Mouse (Mus musculus): Measurements from ENCODE around the gene Stambpl1.

DNA sequence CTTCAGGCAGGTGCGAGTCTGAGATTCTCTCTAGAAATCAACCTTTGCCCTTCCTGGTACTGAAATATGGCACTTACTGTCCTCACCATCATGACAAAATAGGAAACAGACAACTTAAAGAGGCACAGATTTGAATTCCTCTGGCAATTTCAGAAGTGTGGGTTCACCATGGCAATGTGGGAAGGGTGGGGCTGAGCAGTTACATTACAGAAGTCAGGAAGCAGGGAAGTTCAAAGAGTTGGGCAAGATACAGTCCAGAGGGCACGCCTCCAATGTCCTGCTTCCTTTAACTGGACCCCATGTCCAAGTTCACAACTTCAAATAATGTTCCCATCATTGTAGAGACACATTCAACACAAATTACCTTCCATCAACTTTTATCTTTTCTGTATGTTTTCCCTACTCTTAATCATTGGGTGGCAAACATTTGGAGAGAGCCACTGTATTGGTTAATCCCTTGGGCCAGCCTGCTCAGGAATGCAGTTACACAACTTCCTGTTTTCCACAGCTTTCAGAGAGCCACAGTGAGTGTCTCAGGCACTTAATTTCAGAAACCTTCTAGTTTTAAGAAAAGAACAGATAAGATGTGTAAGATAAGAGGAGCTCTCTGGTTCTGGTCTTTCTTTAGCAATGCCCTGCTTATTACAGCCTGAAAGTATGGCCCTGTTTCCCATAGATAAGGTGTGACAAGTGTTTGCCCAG is 70.4 kb downstream of the Stambpl1 start:
- TF ChIP-seq GATA1 (IDR thresholded peaks at IDR 0.05; ENCODE audit: borderline replicate concordance, low read length) (no peak), FLI1 (IDR thresholded peaks at IDR 0.05; ENCODE audit: low read length) (no peak)
